Mouse (Mus musculus) regulatory T cell (primary cell): ENCODE data around the gene Psme2b.
"Not testable (repeated sequence)": the region's sequence is repeated elsewhere in the genome, so short reads cannot be mapped to it uniquely, and the experiment has no call there.

Experiments
- in situ Hi-C: fragments of 300-600 bp; cut with MboI, MseI; formaldehyde crosslinking; loops from one replicate; pipeline ENCODE4 v1.15.1; 2025; ENCODE audit warnings: high pct_unique_total_duplicates

The Psme2b gene

GRCm38 (mm10) chr11:48901567-48901930 lies 44.4 kb downstream of the Psme2b start:
- in situ Hi-C loops, result not testable (repeated sequence)

DNA sequence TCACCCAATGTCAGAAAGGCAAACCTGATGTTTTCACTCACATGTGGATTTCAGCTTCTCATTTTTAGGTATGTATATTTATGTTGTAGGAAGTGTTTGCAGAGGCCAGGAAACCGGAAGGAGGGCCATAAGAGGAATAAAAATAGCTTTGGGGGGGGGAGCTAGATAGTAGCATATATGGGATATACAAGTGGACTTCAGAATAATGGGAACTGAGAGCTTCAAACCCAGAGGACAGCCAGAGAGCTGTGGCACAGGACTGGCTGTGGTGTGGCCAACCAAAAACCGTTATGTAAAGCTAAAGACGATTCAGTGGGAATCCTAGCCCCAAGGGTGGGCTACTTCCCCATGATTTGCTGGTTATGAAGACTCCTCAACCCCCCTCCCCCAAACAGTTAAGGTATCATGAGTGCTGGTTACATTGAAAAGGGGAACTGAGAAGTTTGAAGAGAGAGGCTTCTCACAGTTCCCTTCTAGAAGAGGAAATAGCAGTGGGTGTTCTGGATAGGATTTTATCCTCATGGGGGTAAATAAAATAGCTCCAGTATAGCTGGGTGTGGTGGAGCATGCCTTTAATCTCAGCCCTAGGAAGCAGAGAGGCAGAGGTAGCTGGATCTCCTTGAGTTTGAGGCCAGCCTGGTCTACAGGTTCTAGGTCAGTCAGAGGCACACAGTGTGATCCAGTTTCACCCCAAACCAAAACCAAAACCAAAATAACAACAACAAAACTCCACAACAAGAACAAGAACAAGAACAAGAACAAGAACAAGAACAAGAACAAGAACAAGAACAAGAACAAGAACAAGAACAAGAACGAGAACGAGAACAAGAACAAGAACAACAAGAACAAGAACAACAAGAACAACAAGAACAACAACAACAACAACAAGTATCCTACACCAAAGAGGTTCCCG lies 45.1 kb downstream of the Psme2b start:
- in situ Hi-C loops, result not testable (repeated sequence)

DNA sequence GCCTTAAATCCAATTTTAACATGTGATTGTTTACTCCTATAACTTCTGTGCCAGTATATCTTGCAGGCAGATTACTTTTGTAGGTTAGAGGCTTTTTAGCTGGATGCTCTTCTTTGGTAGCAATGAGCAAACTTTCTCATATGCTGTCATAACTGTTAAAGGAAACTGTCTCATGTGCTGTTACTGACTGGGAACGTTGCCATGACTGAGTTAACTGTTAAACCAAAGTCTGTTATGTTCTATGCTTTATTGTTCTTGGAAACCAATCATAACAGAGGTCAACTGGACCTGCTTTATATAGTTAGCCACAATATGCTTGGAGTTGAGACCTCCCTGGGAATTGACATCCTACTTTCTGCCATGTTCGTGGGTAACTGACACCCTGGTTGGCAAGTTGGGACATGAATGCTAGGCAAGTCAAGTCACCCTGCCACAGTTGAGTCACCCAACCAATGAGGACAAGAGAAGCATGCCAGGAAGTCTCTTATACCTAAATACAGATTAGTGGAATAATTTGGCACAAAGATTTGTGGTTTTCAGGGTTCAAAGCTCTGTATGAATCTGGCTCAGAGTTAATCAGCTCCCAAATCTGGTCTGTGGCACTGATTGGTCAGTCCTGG lies 47.1 kb downstream of the Psme2b start:
- in situ Hi-C loops, result no loop called here
